Mouse (Mus musculus) stomach, postnatal 0 days (tissue): ENCODE data around the gene Atxn7l1.

ENCODE experiments used
- CTCF ChIP-seq: IDR thresholded peaks from 2 replicates; pipeline ENCODE4 v1.5.1; 2016; ENCODE audit warnings: antibody characterized with exemption, low read depth, mild to moderate bottlenecking, moderate library complexity
- EP300 ChIP-seq: optimal IDR thresholded peaks from 2 replicates; pipeline ENCODE3; 2016; ENCODE audit warnings: antibody characterized with exemption

GRCm38 (mm10) chr12:33364511-33364910 lies 217.0 kb downstream of the Atxn7l1 start:
- no peak for TF ChIP-seq CTCF
- no peak for TF ChIP-seq EP300
